Mouse (Mus musculus) hindbrain, postnatal 0 days (tissue): ENCODE data around the gene Pbrm1. TPM values are rescaled to one million over a fixed set of nuclear protein-coding genes. Genes with fewer than 3 reads are reported as not detected.

Experiments
- ATAC-seq: fragments of 200-750 bp; cut with Nextera tagmentation; 2 replicates; pipeline ENCODE4 v1.8.0; 2017; ENCODE audit warnings: mild to moderate bottlenecking, moderate TSS enrichment, moderate library complexity
- DNase-seq: peaks from one replicate; pipeline ENCODE4 v3.0.0-alpha.2; 2015; ENCODE audit warnings: low spot score
- H3K27ac ChIP-seq: fragments of 300-500 bp; sonication (generic); 2 replicates; pipeline ENCODE4 v1.5.1; 2014; ENCODE audit warnings: mild to moderate bottlenecking
- H3K27me3 ChIP-seq: fragments of 300-500 bp; sonication (generic); 2 replicates; pipeline ENCODE4 v1.6.1; 2014; ENCODE audit warnings: low read length, mixed read lengths; ENCODE audit not compliant: insufficient read depth
- H3K36me3 ChIP-seq: fragments of 300-500 bp; sonication (generic); 2 replicates; pipeline ENCODE4 v1.6.1; 2014; ENCODE audit warnings: low read length, mixed read lengths; ENCODE audit not compliant: insufficient read depth
- H3K4me1 ChIP-seq: fragments of 300-500 bp; sonication (generic); 2 replicates; pipeline ENCODE4 v1.6.1; 2014; ENCODE audit warnings: antibody characterized with exemption, low read length, mixed read lengths; ENCODE audit not compliant: insufficient read depth
- H3K4me2 ChIP-seq: fragments of 300-500 bp; sonication (generic); 2 replicates; pipeline ENCODE4 v1.6.1; 2014; ENCODE audit warnings: low read depth, mild to moderate bottlenecking, low read length, moderate library complexity, mixed read lengths
- H3K4me3 ChIP-seq: fragments of 300-500 bp; sonication (generic); 2 replicates; pipeline ENCODE4 v1.5.1; 2014; ENCODE audit warnings: low read length
- H3K9ac ChIP-seq: fragments of 300-500 bp; sonication (generic); replicated peaks from 2 replicates; pipeline ENCODE4 v1.6.1; 2014; ENCODE audit warnings: mild to moderate bottlenecking, low read length, moderate library complexity, mixed read lengths
- H3K9me3 ChIP-seq: fragments of 300-500 bp; sonication (generic); 2 replicates; pipeline ENCODE4 v1.6.1; 2016; ENCODE audit warnings: low read length, mixed read lengths
- CTCF ChIP-seq: IDR thresholded peaks from 2 replicates; pipeline ENCODE4 v1.5.1; 2016; ENCODE audit warnings: antibody characterized with exemption, control low read depth, low read depth
- WGBS: fragments of 180-500 bp; shearing (Covaris S2); extraction: QIAGEN DNeasy Blood & Tissue Kit; methylation state at CpG from one replicate; pipeline ENCODE4 v1.1.7; 2014; 5-methylcytosine and 5-hydroxymethylcytosine counted together
- polyA plus RNA-seq: library from polyadenylated mRNA; unstranded; fragments of >200 nt; fragmentation: Nextera tagmentation; extraction: Ambion mirVana; gene quantifications from 2 replicates; pipeline ENCODE4 v1.2.1, GENCODE M21; 2015
- total RNA-seq: library from RNA; depleted of rRNA; stranded (reverse); fragments of >200 nt; gene quantifications from 2 replicates; pipeline ENCODE4 v1.2.3, GENCODE M21; 2014; rRNA removed

The Pbrm1 gene
- total RNA-seq, result 43.2 and 43.4 TPM in 2 replicates
- polyA plus RNA-seq, result 80.2 and 83.8 TPM in 2 replicates

GRCm38 (mm10) chr14:31018860-31019291, at the start of gene Pbrm1, which contains the start of gene Gnl3:
Gene Pbrm1 (plus strand): TSS chr14:31019138.
Gene Gnl3 (minus strand): TSS chr14:31019152.
- peak; percentile 59 for TF ChIP-seq CTCF
- Histone ChIP-seq H3K4me3 (peak within 1 kb of the TSS; percentile 78), H3K9ac (peak within 1 kb of the TSS; percentile 82), H3K27me3 (no peaks in the 10 kb centered on the region), H3K27ac (peak within 1 kb of the TSS; percentile 98), H3K4me1 (peaks cover 16% of the 10 kb centered on the region), H3K9me3 (no peaks in the 10 kb centered on the region), H3K36me3 (peaks cover 21% of the 10 kb centered on the region), H3K4me2 (peak within 1 kb of the TSS; percentile 80)
- DNase-seq, result peak; percentile 98
- WGBS, result under 1% methylated on average over 36 of the region's 53 CpGs
- ATAC-seq, result peak; percentile 96

DNA sequence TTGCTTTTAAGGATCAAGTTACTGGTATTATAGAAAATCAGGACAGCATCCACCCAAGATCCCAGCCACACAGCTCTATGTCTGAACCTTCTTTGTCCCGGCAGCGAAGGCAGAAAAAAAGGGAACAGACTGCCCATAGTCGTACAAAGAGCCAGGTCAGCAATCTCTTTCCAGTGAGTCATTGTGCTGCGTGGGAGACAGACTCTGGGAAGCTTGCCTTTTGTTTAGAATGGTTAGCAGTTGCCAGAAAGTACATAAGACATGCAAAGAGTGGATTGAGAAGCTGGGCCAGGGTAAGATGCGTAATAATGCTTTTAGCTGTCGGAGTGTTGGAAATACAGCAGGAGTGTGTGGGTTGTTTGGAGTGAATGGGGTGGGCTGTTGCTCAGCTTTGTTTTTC, 44.7 kb upstream of the Pbrm1 start:
- ATAC-seq, result peak; percentile 68; the same call in 1 of the 2 replicates
- DNase-seq, result peak; percentile 50
- 30% methylated on average over 6 of the region's 6 CpGs for WGBS

GRCm38 (mm10) chr14:30976222-30976621, 42.7 kb upstream of the Pbrm1 start:
- no peaks in the 10 kb centered on the region for H3K27me3 ChIP-seq
- DNase-seq (no peak), ATAC-seq (no peak)
- 79% methylated on average over 3 of the region's 3 CpGs for WGBS
- no peak overlapping the region for H3K27ac ChIP-seq
- H3K36me3 ChIP-seq, result peaks cover 19% of the 10 kb centered on the region; the same call in 1 of the 2 replicates
- H3K4me2 ChIP-seq, result no peak overlapping the region
- H3K4me3 ChIP-seq, result no peak overlapping the region
- H3K9me3 ChIP-seq, result no peaks in the 10 kb centered on the region
- no peaks in the 10 kb centered on the region for H3K4me1 ChIP-seq
- no peak for TF ChIP-seq CTCF
- no peak overlapping the region for H3K9ac ChIP-seq

More for the DNA sequence above, 44.7 kb upstream of the Pbrm1 start:
- Histone ChIP-seq H3K36me3 (peaks cover 26% of the 10 kb centered on the region), H3K9me3 (no peaks in the 10 kb centered on the region), H3K9ac (no peak overlapping the region), H3K27ac (peak overlapping the region; percentile 48; the same call in 1 of the 2 replicates), H3K4me3 (no peak overlapping the region), H3K27me3 (no peaks in the 10 kb centered on the region), H3K4me1 (no peaks in the 10 kb centered on the region), H3K4me2 (no peak overlapping the region)
- TF ChIP-seq CTCF, result no peak

DNA sequence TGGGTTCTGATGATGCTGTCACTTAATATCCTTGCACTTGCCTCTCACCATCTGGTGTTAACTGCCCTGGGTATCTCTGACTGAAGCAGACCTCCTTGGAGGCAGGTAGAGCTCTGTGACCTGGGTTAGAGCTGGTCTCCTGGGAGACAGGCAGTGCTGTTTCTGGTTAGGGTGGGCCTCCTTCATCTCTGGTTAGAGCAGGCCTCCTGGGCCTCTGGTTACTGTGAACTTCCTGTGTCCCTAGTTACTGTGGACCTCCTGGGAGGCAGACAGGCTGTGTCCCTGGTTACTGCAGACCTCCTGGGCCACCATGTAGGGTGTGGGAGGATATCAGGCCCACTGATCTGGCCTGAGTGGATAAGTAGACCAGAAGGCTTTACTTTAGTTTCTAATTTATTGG, 22.5 kb upstream of the Pbrm1 start:
- Histone ChIP-seq H3K27me3 (no peaks in the 10 kb centered on the region), H3K9ac (no peak overlapping the region), H3K4me2 (no peak overlapping the region), H3K36me3 (peaks cover 5% of the 10 kb centered on the region; the same call in 1 of the 2 replicates), H3K9me3 (no peaks in the 10 kb centered on the region), H3K4me1 (no peaks in the 10 kb centered on the region), H3K4me3 (no peak overlapping the region), H3K27ac (no peak overlapping the region)
- no peak for ATAC-seq
- no peak for TF ChIP-seq CTCF
- no peak for DNase-seq

DNA sequence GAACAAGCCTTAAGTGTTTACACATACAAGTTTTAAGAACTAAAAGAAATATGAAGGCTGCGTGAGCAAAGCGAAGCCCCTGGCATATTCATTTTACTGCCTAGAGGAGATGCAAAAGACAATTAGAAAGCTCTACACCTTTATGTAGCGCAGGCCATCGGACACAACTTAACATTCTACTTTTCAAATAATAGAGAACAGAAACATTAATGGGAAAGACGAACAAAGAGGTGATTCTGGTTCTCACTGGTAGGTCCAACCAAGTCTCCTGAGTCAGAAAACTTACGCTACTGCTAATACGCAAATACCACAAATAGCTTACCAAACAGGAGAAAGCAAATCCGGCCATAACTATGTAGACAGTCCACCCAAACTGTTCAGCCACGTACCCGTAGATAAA, 18.6 kb upstream of the Pbrm1 start:
- no peak for TF ChIP-seq CTCF
- no peak for DNase-seq
- Histone ChIP-seq H3K9ac (peak overlapping the region; percentile 93), H3K9me3 (no peaks in the 10 kb centered on the region), H3K36me3 (peaks cover 5% of the 10 kb centered on the region; the same call in 1 of the 2 replicates), H3K4me3 (peak overlapping the region; percentile 95), H3K27me3 (no peaks in the 10 kb centered on the region), H3K4me2 (peak overlapping the region; percentile 69), H3K27ac (no peak overlapping the region), H3K4me1 (peaks cover 4% of the 10 kb centered on the region)
- ATAC-seq, result no peak
- WGBS, result 66% methylated on average over 10 of the region's 10 CpGs

DNA sequence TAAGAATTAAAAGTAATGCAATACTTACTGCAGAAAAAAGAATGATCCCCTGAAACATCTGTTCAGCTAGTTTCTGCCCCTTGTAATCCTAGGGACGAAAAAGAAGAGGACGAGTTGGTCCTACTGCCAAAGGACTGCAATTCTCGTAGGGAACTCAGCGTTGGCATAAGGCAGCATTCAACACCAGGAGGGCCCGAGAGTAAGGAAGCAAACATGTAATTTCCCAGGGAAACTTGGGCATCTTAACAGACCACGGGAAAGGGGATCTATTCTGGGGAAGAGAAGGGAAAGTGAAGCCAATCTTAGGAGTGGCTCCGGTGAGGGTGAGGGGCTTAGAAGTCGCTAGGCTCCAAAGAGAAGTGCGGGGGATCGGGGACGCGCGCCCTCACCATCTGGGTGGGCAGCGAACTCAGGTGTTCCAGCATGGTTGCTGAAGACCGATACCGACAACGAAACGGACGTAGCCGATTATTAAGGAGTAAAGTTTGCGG, 18.1 kb upstream of the Pbrm1 start:
- peak; percentile 27 for TF ChIP-seq CTCF
- Histone ChIP-seq H3K4me1 (peaks cover 4% of the 10 kb centered on the region), H3K27ac (peak overlapping the region; percentile 96), H3K36me3 (peaks cover 5% of the 10 kb centered on the region; the same call in 1 of the 2 replicates), H3K4me2 (peak overlapping the region; percentile 69), H3K9me3 (no peaks in the 10 kb centered on the region), H3K27me3 (no peaks in the 10 kb centered on the region), H3K9ac (peak overlapping the region; percentile 93), H3K4me3 (peak overlapping the region; percentile 95)
- DNase-seq (peak; percentile 16), ATAC-seq (no peak; the same call in 1 of the 2 replicates)
- WGBS, result under 1% methylated on average over 21 of the region's 21 CpGs
